Mouse (Mus musculus) forebrain, embryonic 10.5 days (tissue): ENCODE results near the gene Cdk18. TPM values are rescaled to one million over a fixed set of nuclear protein-coding genes. Genes with fewer than 3 reads are reported as not detected.

Experiments used
- DNase-seq: peaks from one replicate; pipeline ENCODE4 v3.0.0-alpha.2; 2017; ENCODE audit warnings: low spot score; ENCODE audit errors: extremely low spot score
- H3K27ac ChIP-seq: fragments of 300-500 bp; sonication (generic); 2 replicates; pipeline ENCODE4 v1.5.1; 2016; ENCODE audit warnings: mild to moderate bottlenecking
- H3K27me3 ChIP-seq: fragments of 300-500 bp; sonication (generic); 2 replicates; pipeline ENCODE4 v1.6.1; 2016; ENCODE audit warnings: mild to moderate bottlenecking; ENCODE audit not compliant: poor library complexity, severe bottlenecking
- H3K36me3 ChIP-seq: fragments of 300-500 bp; sonication (generic); replicated peaks from 2 replicates; pipeline ENCODE4 v1.6.1; 2016; ENCODE audit warnings: mild to moderate bottlenecking, moderate library complexity
- H3K4me1 ChIP-seq: fragments of 300-500 bp; sonication (generic); 2 replicates; pipeline ENCODE4 v1.6.1; 2016
- H3K4me3 ChIP-seq: fragments of 300-500 bp; sonication (generic); 2 replicates; pipeline ENCODE4 v1.5.1; 2016; ENCODE audit warnings: mild to moderate bottlenecking, moderate library complexity
- H3K9me3 ChIP-seq: fragments of 300-500 bp; sonication (generic); 2 replicates; pipeline ENCODE4 v1.6.1; 2016; ENCODE audit warnings: mild to moderate bottlenecking, moderate library complexity
- WGBS: fragments of 180-500 bp; shearing (Covaris S2); methylation state at CpG from one replicate; pipeline ENCODE4 v1.1.7; 2016; 5-methylcytosine and 5-hydroxymethylcytosine counted together
- polyA plus RNA-seq: library from polyadenylated mRNA; unstranded; fragments of >200 nt; fragmentation: Nextera tagmentation; extraction: Ambion mirVana; gene quantifications from 2 replicates; pipeline ENCODE4 v1.2.1, GENCODE M21; 2016

Cdk18 gene
- polyA plus RNA-seq, 1 experiment from 2014 or later, result 1.5 TPM

GRCm38 (mm10) chr1:132065475-132066172 is 73.9 kb downstream of the Cdk18 start:
- H3K27me3 ChIP-seq, result peaks cover 59% of the 10 kb centered on the region
- no peak overlapping the region for H3K4me3 ChIP-seq
- no peak for DNase-seq
- 81% methylated on average over 8 of the region's 8 CpGs for WGBS
- no peaks in the 10 kb centered on the region for H3K36me3 ChIP-seq
- H3K27ac ChIP-seq, result no peak overlapping the region
- no peaks in the 10 kb centered on the region for H3K9me3 ChIP-seq
- peaks cover 14% of the 10 kb centered on the region for H3K4me1 ChIP-seq

GRCm38 (mm10) chr1:132065001-132065400 is 74.5 kb downstream of the Cdk18 start:
- Histone ChIP-seq H3K27ac (no peak overlapping the region), H3K4me3 (no peak overlapping the region), H3K36me3 (no peaks in the 10 kb centered on the region), H3K4me1 (peaks cover 14% of the 10 kb centered on the region), H3K27me3 (peaks cover 54% of the 10 kb centered on the region), H3K9me3 (no peaks in the 10 kb centered on the region)
- 43% methylated on average over 1 of the region's 1 CpGs for WGBS
- DNase-seq, result no peak

DNA sequence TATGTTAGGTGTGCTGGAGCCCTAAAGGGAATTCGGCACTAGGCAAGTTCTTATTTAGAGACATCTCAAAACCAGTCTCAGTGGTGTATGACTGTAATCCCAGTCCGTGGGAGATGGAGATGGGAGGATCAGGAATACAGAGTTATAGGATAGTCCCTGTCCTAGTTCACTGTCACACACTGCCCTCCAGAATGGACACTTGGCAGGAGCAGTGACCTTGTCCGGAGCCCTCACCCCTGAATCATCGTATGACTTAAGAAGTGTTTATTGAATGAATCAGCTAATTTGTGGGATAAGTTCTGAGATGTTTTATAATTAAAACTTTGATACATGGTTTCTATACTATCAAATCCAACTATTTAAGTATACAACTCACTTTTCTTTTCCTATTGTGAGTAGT is 76.4 kb downstream of the Cdk18 start:
- Histone ChIP-seq H3K27me3 (peaks cover 34% of the 10 kb centered on the region), H3K27ac (no peak overlapping the region)

More for the DNA sequence above, 76.4 kb downstream of the Cdk18 start:
- Histone ChIP-seq H3K4me1 (peaks cover 11% of the 10 kb centered on the region), H3K9me3 (no peaks in the 10 kb centered on the region), H3K36me3 (no peaks in the 10 kb centered on the region), H3K4me3 (no peak overlapping the region)
- no peak for DNase-seq
- 94% methylated on average over 4 of the region's 4 CpGs for WGBS

Other genes with a start within 250 kb of the Cdk18 start
- 120 and 122 TPM in 2 replicates for gene Nucks1, start 229.2 kb downstream of the Cdk18 start, polyA plus RNA-seq
- 9.0 and 9.3 TPM in 2 replicates for gene Slc45a3, start 176.7 kb downstream of the Cdk18 start, polyA plus RNA-seq
- gene Elk4, start 132.1 kb downstream of the Cdk18 start, polyA plus RNA-seq, result 12.0 and 13.8 TPM in 2 replicates
- 11.1 and 13.0 TPM in 2 replicates for gene Mfsd4a, start 71.6 kb downstream of the Cdk18 start, polyA plus RNA-seq
- gene Lemd1, start 51.7 kb upstream of the Cdk18 start, polyA plus RNA-seq, result 4.1 and 4.2 TPM in 2 replicates
- gene AC124108.1, start 51.8 kb upstream of the Cdk18 start, polyA plus RNA-seq, result 1.8 and 3.3 TPM in 2 replicates
- gene Gm10188, start 90.1 kb upstream of the Cdk18 start, polyA plus RNA-seq, result not detected in 2 replicates
- gene Klhdc8a, start 158.9 kb upstream of the Cdk18 start, polyA plus RNA-seq, result 0.30 and 0.33 TPM in 2 replicates
- 49.9 TPM in 2 replicates for gene Nuak2, start 176.4 kb upstream of the Cdk18 start, polyA plus RNA-seq